Mouse (Mus musculus): ENCODE results near the gene Cox6b2.

GRCm38 (mm10) chr7:4782130-4782529 is 29.2 kb upstream of the Cox6b2 start:
- no peak for TF ChIP-seq POLR2A (IDR thresholded peaks at IDR 0.05; ENCODE audit: borderline replicate concordance, extremely low read depth, low read depth, low read length)
- TF ChIP-seq CTCF (IDR thresholded peaks at IDR 0.05; ENCODE audit: insufficient read depth, low read length) = no peak

Data from lung, adult 2 months (tissue).